Mouse (Mus musculus): ENCODE results near the gene 4930512M02Rik. TPM values are rescaled to one million over a fixed set of nuclear protein-coding genes. Genes with fewer than 3 reads are reported as not detected.

Gene 4930512M02Rik
- total and polyA plus RNA-seq, 3 experiments, result not detected

DNA sequence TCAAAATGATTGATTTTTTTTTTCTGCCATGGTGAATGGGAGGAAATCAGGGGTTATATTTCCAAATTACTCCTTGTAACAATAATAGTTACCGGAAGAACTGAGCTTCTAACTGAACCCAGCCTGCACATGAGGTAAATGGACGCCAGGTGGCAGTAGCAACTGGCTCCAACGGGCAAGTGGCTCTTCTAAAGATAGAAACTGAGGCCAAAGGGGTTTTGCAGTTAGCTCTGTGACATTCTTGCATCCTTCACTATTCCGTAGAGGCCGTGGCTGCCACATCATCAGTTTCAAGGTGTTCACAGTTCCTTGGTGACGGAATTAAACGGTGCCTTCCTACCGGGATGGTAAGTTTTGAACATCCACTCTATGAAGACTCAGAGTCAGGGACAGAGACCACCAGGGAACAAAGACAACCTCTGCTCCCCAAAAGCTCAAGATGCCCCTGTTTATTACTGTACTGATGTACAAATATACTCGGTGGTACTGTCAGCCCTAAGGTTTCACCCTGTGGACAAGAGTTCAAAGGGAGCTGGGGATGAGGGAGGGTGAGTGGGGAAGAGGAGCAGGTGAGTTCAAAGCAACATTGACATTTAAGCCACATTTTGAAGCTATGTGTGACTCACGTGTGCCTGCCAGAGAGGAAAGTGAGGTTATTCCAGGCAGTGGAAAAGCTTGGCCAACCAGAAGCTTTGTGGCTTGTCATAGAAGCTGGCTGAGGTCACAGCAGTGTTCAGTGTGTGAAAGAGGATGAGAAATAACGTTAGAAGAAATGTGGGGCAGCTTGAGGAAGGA lies 70.3 kb downstream of the 4930512M02Rik start:
- Histone ChIP-seq H3K4me2 (ENCODE audit: insufficient read depth, low read depth, poor library complexity, severe bottlenecking) (peak overlapping the region; percentile 87), H3K4me1 (ENCODE audit: control insufficient read depth in 1 of 2, insufficient read depth in 2 of 2) (peaks cover 31 to 81% of the 10 kb centered on the region in 2 experiments), H3K27me3 (replicated peaks) (no peaks in the 10 kb centered on the region), H3K79me2 (replicated peaks; ENCODE audit: control insufficient read depth, extremely low read depth, insufficient read depth, poor library complexity, severe bottlenecking) (peaks cover 16% of the 10 kb centered on the region), H3K27ac (ENCODE audit: insufficient read depth, low read depth) (peak overlapping the region; percentile 88), H3K4me3 (replicated peaks in 1 of 3; ENCODE audit: low read depth in 2 of 3, low read length in 2 of 3, poor library complexity in 1 of 3) (peak overlapping the region; percentile 56 to 60 (median 60)), H3K9me3 (replicated peaks; ENCODE audit: low read length) (no peaks in the 10 kb centered on the region), H3K36me3 (replicated peaks in 1 of 2; ENCODE audit: control insufficient read depth in 1 of 2, insufficient read depth in 1 of 2, low read length in 1 of 2) (peaks cover 6 to 15% of the 10 kb centered on the region in 2 experiments), H3K9ac (ENCODE audit: insufficient read depth, low read depth) (peak overlapping the region; percentile 92)
- in situ Hi-C loops (cut with MboI; ENCODE audit: low pct_ligation_motif_present, low pct_unique_long_range_greater_than_20kb, low sequenced_read_pairs), result loop anchor here (5.0 kb wide), 1 partner anchor 230 kb away; no protein-coding TSS in a partner anchor
- DNase-seq (ENCODE audit: extremely low read depth), result peak; percentile 98
- dilution Hi-C loops (cut with MboI; ENCODE audit: extremely low pct_ligation_motif_present, extremely low pct_unique_long_range_greater_than_20kb, low sequenced_read_pairs), result no loop called here
- TF ChIP-seq ZC3H11A (IDR thresholded peaks at IDR 0.05; ENCODE audit: low read depth, low read length), result peak; percentile 99
- no peak for TF ChIP-seq USF2 (conservative IDR thresholded peaks at IDR 0.05; ENCODE audit: low read depth, low read length)
- peak; percentile 82; the same call in 1 of the 2 replicates for TF ChIP-seq MYC (IDR thresholded peaks at IDR 0.05; ENCODE audit: low read depth, low read length)
- TF ChIP-seq MXI1 (IDR thresholded peaks at IDR 0.05; ENCODE audit: low read depth, low read length), result peak; percentile 63
- no peak for TF ChIP-seq ZKSCAN1 (IDR thresholded peaks at IDR 0.05; ENCODE audit: borderline replicate concordance, low read depth, low read length)
- TF ChIP-seq CHD1 (IDR thresholded peaks at IDR 0.05; ENCODE audit: low read depth, low read length), result peak; percentile 74; the same call in 1 of the 2 replicates
- peak; percentile 100 for TF ChIP-seq SMC3 (IDR thresholded peaks at IDR 0.05; ENCODE audit: low read depth, low read length)
- TF ChIP-seq PAX5 (IDR thresholded peaks at IDR 0.05; ENCODE audit: low read length), result no peak
- peak; percentile 99 for TF ChIP-seq MEF2A (IDR thresholded peaks at IDR 0.05; ENCODE audit: borderline replicate concordance, low read depth, low read length)
- TF ChIP-seq RAD21 (IDR thresholded peaks at IDR 0.05; ENCODE audit: low read depth, low read length), result no peak; the same call in none of the 2 replicates
- TF ChIP-seq MAZ (IDR thresholded peaks at IDR 0.05; ENCODE audit: low read depth, low read length), result 0 out of 2 replicates have a peak, but pooled peaks have one; percentile 39
- TF ChIP-seq TCF12 (IDR thresholded peaks at IDR 0.05; ENCODE audit: low read depth, low read length), result peak; percentile 59; the same call in 1 of the 2 replicates
- TF ChIP-seq POLR2AphosphoS2 (IDR thresholded peaks at IDR 0.05; ENCODE audit: low read depth, low read length), result no peak
- TF ChIP-seq KAT2A (IDR thresholded peaks at IDR 0.05; ENCODE audit: insufficient replicate concordance, low read length), result 0 out of 2 replicates have a peak, but pooled peaks have one; percentile 55
- no peak for TF ChIP-seq USF1 (IDR thresholded peaks at IDR 0.05; ENCODE audit: low read depth, low read length)
- peak; percentile 63 for TF ChIP-seq ETS1 (conservative IDR thresholded peaks at IDR 0.05; ENCODE audit: low read depth, low read length)
- TF ChIP-seq TBP (conservative IDR thresholded peaks at IDR 0.05; ENCODE audit: low read depth, low read length), result 0 out of 2 replicates have a peak, but pooled peaks have one; percentile 19
- peak; percentile 61 for TF ChIP-seq JUN (IDR thresholded peaks at IDR 0.05; ENCODE audit: insufficient read depth, low read depth, low read length)
- peak; percentile 95 for TF ChIP-seq BHLHE40 (IDR thresholded peaks at IDR 0.05; ENCODE audit: low read depth, low read length)
- 0 out of 2 replicates have a peak, but pooled peaks have one; percentile 14 for TF ChIP-seq ZMIZ1 (IDR thresholded peaks at IDR 0.05; ENCODE audit: low read depth, low read length)
- no peak; the same call in 1 of the 2 replicates for TF ChIP-seq NRF1 (IDR thresholded peaks at IDR 0.05; ENCODE audit: low read depth, low read length)
- 0 out of 2 replicates have a peak, but pooled peaks have one; percentile 38 for TF ChIP-seq EP300 (IDR thresholded peaks at IDR 0.05; ENCODE audit: low read length)
- peak; percentile 77 for TF ChIP-seq IRF4 (IDR thresholded peaks at IDR 0.05; ENCODE audit: low read depth, low read length)
- peak; percentile 88 for TF ChIP-seq ELF1 (IDR thresholded peaks at IDR 0.05; ENCODE audit: low read depth, low read length)
- TF ChIP-seq MAFK (IDR thresholded peaks at IDR 0.05; ENCODE audit: insufficient replicate concordance, low read length), result peak; percentile 63; the same call in 1 of the 2 replicates
- peak; percentile 43; the same call in 1 of the 2 replicates for TF ChIP-seq JUND (conservative IDR thresholded peaks at IDR 0.05; ENCODE audit: low read depth, low read length)
- TF ChIP-seq GABPA (IDR thresholded peaks at IDR 0.05; ENCODE audit: insufficient replicate concordance, low read depth, low read length), result no peak
- TF ChIP-seq ZNF384 (IDR thresholded peaks at IDR 0.05; ENCODE audit: low read depth, low read length), result peak; percentile 55; the same call in 1 of the 2 replicates
- 0 out of 2 replicates have a peak, but pooled peaks have one; percentile 64 for TF ChIP-seq UBTF (IDR thresholded peaks at IDR 0.05; ENCODE audit: low read depth, low read length)
- TF ChIP-seq HCFC1 (IDR thresholded peaks at IDR 0.05; ENCODE audit: low read depth, low read length), result peak; percentile 38
- peak; percentile 93 for TF ChIP-seq SIN3A (IDR thresholded peaks at IDR 0.05; ENCODE audit: low read length)
- peak; percentile 98 to 99 for TF ChIP-seq CTCF (conservative IDR thresholded peaks at IDR 0.05 in 1 of 2, IDR thresholded peaks at IDR 0.05 in 1 of 2; ENCODE audit: low read depth in 2 of 2, low read length in 2 of 2)
- no peak for TF ChIP-seq CHD2 (IDR thresholded peaks at IDR 0.05; ENCODE audit: low read length)
- no peak for TF ChIP-seq RCOR1 (conservative IDR thresholded peaks at IDR 0.05; ENCODE audit: low read depth, low read length)
- TF ChIP-seq POLR2A (IDR thresholded peaks at IDR 0.05; ENCODE audit: low read depth, low read length), result peak; percentile 65
- TF ChIP-seq MAX (IDR thresholded peaks at IDR 0.05; ENCODE audit: low read length), result peak; percentile 22
- TF ChIP-seq E2F4 (IDR thresholded peaks at IDR 0.05; ENCODE audit: insufficient replicate concordance, low read depth, low read length), result no peak

Data from CH12.LX (cell line).